Mouse (Mus musculus) cerebellum, postnatal 25 days (tissue): ENCODE results near the gene Sdk1.

Experiments
- DNase-seq, 2 experiments: peaks; one replicate each; pipeline ENCODE4 v3.0.0; 2021; ENCODE audit warnings: mixed read lengths in 2 of 2

Sdk1 gene

GRCm38 (mm10) chr5:141781142-141781541 lies 539.9 kb downstream of the Sdk1 start:
- DNase-seq, result peak in 1 of 2 experiments; percentile 10

GRCm38 (mm10) chr5:141782330-141782729 lies 541.0 kb downstream of the Sdk1 start:
- no peak for DNase-seq

- DNase-seq, result no peak
Observed at GRCm38 (mm10) chr5:141783516-141783915, 542.2 kb downstream of the Sdk1 start.

GRCm38 (mm10) chr5:141793926-141794325 lies 552.6 kb downstream of the Sdk1 start:
- DNase-seq, result no peak

- no peak for DNase-seq
Observed at GRCm38 (mm10) chr5:141823823-141824330, 582.6 kb downstream of the Sdk1 start.

- no peak for DNase-seq
Observed at GRCm38 (mm10) chr5:141824739-141825379, 583.6 kb downstream of the Sdk1 start.

- DNase-seq, result peak; percentile 53 to 68
Observed at GRCm38 (mm10) chr5:141835566-141835965, 594.3 kb downstream of the Sdk1 start.

- DNase-seq, result peak; percentile 86 to 91
Observed at GRCm38 (mm10) chr5:141836892-141837455, 595.7 kb downstream of the Sdk1 start.

- DNase-seq, result no peak
Observed at GRCm38 (mm10) chr5:141844701-141845100, 603.4 kb downstream of the Sdk1 start.

- no peak for DNase-seq
Observed at GRCm38 (mm10) chr5:141847686-141848085, 606.4 kb downstream of the Sdk1 start.

- DNase-seq, result no peak
Observed at GRCm38 (mm10) chr5:141852175-141852574, 610.9 kb downstream of the Sdk1 start.

GRCm38 (mm10) chr5:141856447-141856846 lies 615.2 kb downstream of the Sdk1 start:
- DNase-seq, result no peak

GRCm38 (mm10) chr5:141857781-141858180 lies 616.5 kb downstream of the Sdk1 start:
- no peak for DNase-seq

- no peak for DNase-seq
Observed at GRCm38 (mm10) chr5:141858406-141859160, 617.3 kb downstream of the Sdk1 start.

- no peak for DNase-seq
Observed at GRCm38 (mm10) chr5:141866042-141866441, 624.8 kb downstream of the Sdk1 start.

GRCm38 (mm10) chr5:141873751-141874150 lies 632.5 kb downstream of the Sdk1 start:
- no peak for DNase-seq

- no peak for DNase-seq
Observed at GRCm38 (mm10) chr5:141880661-141881060, 639.4 kb downstream of the Sdk1 start.

GRCm38 (mm10) chr5:141884111-141884647 lies 642.9 kb downstream of the Sdk1 start:
- DNase-seq, result no peak

- DNase-seq, result no peak
Observed at GRCm38 (mm10) chr5:141886006-141886405, 644.7 kb downstream of the Sdk1 start.

- no peak for DNase-seq
Observed at GRCm38 (mm10) chr5:141889766-141890165, 648.5 kb downstream of the Sdk1 start.

GRCm38 (mm10) chr5:141896402-141896801 lies 655.1 kb downstream of the Sdk1 start:
- no peak for DNase-seq

- no peak for DNase-seq
Observed at GRCm38 (mm10) chr5:141897481-141897880, 656.2 kb downstream of the Sdk1 start.

GRCm38 (mm10) chr5:141899751-141900150 lies 658.5 kb downstream of the Sdk1 start:
- DNase-seq, result no peak
